Mouse (Mus musculus): ENCODE measurements at regions not wholly inside any gene's neighbourhood (a gene's known extent, or its start where the extent isn't known, plus 50 kb on each side); places are given as distances from the start of the nearest gene placed in this dataset.

DNA sequence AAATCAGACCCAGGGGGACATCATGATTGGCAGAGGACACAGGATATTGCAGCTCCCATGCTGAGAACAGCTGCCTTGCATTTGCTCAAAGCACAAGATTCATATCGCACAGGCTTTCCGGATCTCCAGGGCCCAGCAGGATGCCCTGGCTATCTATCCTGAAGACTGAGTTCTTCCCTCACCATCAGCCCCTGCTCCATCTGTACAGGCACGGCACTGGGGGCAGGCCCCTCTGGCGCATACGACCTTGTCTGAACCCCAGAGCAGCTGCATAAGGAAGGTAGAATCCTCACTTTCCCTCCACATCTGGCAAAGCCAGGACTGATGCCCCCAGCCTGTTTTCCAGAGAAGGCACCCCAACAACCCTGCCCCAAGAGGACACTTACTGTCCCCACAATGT lies 266.8 kb downstream of the Tns1 start:
- no peak for DNase-seq

DNA sequence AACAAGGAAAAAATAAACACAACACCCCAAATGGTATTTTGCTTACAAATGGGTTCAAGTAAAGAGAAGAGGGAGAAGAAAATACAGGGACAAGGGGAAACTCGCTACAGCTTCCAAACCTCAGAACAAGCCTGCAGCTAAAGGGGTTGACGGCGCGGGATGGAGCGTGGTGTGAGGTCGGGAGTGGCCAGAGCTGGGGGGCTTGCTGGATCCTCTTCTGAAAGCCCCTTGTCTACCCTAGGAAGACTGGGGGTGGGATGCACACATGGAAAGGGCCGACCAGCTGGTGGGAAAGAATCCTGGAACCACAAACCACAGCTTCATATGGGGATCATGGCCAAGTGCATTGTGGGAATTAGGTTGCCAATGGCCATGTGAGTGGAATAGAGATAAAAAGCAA lies 267.4 kb downstream of the Tns1 start:
- no peak for DNase-seq

DNA sequence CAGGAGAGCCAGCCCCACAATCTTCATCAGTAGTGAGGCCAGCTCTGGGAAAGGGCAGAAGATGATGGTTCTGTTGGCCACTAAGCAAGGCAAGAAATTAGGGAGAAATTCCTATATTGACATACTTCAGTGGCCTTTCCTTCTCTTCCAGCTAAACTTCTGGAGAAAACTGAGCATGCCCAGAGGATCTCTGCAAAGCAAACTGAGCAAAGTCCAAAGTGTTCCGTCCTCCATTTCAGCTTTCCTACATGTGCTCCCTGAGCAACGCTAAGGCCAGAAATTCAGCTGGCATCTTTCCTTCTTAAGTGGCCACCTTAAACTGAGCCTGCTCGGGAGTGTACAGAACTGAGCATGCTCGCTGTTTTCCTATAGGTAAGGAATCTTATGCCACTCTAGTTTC lies 268.9 kb downstream of the Tns1 start:
- no peak for DNase-seq

DNA sequence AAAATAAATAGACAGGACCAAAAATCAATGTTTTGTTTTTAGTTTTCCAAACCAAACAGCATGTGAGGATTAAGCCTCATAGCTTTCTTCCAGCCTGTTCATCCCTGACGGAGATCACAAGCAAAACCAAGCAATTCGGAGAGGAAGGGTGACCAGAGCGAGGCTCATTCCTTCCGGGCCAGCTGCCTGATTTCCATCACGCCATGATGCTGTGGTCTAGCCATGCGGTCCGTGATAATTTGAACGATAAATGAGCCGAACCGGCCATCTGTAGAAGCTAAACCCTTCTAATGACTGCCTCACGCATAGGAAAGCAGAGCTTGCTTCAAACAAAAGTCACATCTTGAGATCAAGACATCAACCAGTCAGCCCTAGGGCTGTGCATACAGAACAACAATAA lies 270.4 kb downstream of the Tns1 start:
- no peak for DNase-seq

DNA sequence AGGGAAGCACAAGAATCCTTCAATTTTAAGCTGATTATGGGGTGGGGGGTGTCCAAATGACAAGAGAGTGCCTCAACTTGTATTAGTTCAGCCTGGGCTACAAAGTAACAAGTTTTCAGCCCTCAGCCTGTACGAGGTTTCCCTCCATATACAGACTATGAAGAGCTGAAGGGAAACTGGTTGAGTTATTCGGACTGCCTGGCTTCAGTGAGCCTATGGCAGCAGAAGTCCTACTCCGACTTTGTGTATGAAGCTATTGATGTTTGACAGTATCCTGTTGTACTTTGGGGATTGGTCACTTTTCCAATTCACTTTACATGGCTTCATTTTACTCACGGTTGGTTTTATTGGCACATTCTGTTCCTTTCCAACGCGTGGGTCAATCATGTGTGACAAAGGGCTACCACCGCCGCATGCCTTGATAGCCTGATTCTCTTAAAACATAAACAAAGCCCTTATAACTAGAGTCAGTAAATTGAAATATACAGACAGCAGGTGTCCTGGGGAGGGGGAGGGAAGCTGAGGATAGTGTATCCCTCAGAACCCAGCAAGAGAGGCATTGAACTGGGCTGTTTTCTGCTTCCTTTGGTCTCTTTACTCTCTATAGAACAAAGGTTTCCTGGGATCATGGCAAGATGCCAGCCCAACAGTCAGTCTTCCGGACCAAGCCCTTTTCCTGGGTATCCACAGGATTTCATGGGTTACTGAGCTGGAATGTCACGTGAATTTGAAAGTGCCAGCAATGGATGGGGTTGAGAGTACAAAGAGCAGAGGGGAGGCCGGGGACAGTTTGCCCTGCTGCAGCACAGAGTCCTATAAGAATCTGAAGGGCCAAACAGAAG lies 273.9 kb downstream of the Tns1 start:
- no peak for DNase-seq

DNA sequence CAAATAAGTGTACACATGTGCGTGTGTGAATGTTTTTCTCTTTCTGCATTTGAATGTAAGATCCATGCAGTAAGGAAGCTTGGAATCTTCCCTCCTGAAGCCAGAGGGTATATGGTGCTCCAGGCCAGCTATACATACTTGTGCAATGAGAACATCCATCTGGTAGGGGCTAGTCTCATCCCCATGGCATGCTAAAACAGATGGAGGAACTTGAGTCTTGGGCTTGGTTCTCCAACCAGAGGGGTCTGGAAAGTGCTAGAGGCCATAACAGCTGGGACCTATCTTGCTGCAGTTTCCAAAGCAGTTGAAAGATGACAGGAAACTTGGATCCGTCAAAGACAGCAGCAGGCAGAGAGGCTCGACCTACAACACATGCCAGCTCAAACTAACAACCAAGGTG lies 275.9 kb downstream of the Tns1 start:
- no peak for DNase-seq

DNA sequence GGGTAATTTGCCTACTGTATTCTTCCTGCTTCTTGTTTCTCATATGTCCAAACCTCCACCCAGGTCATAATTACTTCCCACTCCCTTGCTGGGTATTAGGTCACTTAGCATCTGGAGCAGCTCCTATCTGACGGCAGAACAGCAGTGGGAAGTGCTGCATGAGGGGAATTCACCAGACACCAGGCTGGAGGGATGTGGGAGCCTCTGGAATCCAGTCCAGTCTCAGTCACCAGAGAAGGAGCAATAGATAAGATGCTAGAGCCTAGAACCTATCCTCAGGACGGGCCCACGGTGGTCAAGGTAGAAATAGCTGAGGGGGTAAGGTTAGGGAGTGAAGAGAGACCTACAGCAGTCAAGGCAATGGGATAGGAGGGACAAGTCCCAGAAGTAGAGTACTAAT lies 277.1 kb downstream of the Tns1 start:
- DNase-seq: no peak

DNA sequence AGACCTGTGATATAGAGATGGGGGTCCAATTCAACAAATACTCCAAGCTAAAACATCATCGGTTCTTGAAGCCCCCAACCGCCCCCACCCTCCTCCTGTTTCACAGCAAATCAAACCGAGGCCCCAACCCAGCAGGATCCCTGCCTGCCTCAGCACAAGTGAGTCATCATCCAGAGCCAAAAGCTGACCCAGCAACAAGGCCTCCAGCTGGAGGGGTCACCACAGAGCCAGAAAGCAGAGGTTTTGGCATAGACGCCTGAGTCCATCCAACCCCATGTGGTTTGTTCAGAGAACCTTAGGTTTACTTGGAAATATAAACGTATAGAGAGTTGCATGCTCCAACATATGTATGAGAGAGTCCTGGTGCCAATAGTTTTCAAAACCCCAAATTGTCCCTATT lies 279.1 kb downstream of the Tns1 start:
- no peak for DNase-seq

DNA sequence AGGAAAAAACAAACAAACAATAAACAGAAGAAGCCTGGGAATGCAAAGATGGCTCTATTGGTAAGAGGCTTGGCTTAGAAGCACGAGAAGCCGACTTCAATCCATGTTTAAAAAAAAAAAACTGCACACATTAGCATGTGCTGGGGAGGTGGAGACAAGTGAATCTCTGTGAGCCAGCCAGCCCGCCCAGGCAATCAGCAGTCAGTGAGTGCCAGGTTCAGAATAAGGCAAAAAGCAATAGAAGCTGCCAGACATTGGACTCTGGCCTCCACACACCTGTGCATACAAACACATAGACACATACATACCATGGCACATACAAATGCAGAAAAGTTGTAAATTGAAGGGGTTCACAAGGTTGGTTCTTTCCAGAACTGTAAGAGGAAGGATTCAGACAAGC lies 279.7 kb downstream of the Tns1 start:
- no peak for DNase-seq

DNA sequence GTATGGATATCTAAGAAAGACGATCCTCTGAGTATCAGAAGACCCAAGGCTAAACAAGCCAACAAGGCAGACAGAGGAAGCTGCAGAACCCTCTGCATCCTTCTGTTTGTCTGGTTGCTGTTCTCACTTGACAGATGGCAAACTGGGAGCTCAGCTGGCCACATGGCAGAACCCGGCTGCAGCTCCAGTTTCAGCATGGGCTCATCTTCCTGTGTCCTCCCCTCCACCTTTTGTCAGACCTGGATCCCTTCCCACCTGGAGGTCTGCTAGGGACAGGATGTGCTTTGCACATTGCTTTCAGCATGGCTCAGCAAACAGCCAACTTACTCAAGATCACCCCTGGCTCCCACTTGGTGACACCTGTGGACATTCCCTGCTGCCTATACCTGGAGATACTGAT lies 284.9 kb downstream of the Tns1 start:
- no peak for DNase-seq

DNA sequence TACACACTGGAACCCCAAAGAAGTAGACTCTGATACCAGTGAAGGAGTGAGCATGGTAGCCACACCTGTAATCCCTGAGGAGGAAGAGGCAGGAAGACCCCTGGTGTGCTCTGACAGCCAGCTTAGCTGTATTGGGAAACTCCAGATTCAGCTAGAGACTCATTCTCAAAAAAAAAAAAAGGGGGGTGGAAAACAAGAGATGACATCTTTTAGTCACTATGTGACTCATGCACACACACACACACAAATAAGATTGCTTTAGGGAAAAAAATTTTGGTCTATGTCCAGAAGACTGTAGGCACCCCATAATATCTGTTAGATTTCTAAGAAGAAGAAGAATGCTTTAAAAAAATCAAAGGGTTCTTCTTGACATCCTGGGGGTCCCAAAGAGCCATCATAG lies 287.6 kb downstream of the Tns1 start:
- no peak for DNase-seq

DNA sequence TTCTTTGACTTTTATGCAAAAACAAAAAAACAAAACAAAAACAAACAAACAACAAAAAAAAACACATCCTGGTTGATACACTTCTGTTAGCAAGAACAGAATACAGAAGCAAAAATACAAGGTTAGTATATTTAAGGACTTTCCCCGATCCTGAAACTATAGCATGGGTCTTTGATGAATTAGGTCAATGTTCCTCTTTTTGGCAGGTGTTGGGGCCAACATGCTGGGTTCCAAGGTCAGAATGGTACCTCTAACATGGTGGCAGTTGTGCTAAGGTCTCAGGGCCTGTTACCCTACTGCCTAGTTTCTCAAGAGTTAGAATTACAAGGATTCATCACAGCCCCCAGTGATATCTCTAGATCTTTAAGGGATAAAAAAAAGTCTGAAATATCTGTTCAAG lies 289.7 kb downstream of the Tns1 start:
- DNase-seq: no peak

DNA sequence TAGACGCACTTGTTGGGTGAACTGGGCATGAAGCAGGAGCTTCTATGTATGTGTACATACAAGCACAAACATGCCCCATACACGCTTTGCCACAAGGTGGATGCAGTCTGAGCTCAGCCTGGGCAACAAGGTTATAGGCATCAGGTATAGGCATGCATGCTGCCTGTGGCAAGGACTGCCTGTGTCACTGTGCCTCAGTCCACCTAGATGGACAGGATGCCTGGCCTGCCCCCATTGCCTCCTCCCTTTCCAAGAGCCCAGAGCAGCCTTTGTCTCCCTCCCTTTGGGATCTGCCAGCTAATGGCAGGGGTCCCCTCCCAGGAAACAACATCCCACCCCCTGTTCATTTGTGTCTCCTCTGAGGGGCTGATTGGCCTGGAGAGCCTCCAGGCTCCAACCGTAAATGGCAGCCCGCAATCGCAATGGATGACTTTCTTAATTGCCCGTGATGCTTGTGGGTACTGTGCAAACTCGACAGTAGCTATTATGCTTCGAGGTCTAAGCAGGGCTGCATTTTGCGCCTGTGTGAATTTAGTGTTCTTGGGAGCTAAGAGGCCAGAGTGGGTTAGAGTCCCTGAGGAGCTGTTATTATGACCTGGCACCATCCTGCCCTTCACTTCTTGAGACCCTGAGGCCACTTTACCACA lies 293.6 kb downstream of the Tns1 start:
- no peak for DNase-seq

DNA sequence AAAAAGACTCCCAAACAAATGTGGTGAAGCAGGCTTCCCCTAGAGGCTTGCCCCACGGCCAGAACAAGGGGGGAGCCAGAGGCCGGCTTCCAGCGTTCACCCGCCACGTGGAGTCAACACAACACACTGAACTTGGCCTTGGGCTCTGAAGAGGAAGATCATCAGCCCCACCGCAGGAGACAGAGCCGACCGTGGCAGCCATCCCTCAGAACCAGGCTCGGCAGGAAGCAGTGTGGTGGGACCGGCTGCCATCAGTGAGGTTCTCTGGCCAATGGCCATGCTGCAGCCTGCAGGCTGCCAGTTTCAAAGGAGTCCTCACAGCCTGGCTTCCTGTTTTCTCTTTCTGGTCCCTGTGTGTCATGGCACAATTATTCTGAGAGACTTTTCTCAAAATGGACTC lies 295.3 kb downstream of the Tns1 start:
- peak; percentile 19 for DNase-seq

DNA sequence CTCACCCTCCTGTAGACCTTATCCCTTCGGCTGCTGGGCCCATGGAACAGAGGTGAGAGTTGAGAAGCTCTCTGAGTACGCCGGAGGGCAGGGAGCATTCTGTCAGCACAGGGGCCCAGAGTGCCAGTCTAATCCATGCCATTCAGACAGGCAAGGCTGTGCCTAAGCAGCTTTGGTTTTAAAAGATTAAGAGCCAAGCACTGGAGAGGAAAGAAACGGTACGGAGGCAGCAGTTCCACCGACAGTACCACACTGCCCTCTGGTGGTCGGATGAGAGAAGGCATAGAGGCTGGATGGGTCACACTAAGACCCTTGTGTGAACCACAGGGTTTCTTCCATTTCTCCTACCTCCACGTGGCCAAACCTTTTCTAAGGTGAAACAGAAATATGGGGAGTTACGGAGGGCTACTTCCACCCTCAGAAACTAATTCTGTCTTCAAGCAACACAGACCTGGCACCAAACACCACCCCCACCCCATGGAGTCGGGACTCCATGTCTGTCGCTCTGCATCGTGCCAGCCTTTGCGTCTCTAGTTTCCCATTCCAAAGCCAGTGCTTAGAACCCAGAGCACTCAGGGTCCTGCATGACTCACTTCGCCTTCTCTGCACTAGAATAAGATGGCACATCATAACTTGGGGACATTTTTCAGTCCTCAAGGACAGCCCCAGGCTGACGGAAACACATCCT lies 297.9 kb downstream of the Tns1 start:
- DNase-seq: peak; percentile 73

DNA sequence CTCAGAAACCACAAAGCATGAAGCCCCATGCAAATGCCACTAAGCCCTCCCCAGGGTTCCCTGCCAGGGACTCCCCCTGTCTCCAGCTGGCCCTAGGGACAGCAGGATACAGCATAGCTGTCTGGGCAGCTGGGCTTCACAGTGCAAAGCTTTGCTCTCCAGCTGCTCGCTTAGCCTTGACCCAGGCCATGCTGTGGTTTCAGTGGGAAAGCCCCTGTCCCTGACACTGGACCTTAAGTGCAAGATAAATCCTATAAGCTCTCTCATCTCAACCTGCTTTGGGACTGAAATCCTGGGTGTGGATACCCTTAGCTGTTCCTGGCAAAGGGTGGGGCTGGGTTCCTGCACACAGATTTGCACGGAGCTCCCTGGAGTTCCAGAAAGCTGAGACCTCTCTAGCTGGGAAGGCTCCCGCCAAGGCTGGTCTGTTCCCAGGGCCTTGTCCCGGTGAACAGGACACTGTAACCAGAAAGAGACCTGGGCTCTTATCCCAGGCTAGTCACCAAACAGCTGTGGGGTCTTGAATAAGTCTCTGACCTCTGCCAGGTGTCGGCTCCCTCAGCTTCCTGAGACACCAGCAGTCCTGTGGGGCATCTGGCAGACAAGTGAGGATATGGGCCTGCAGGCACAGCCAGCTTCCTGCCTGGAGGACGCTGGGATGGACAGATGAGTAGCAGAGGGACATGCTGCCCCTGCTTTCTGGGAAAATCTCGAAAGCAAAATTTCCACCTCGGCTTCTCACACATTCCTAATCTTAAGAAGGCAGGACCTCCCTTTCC lies 299.7 kb downstream of the Tns1 start:
- DNase-seq: no peak

DNA sequence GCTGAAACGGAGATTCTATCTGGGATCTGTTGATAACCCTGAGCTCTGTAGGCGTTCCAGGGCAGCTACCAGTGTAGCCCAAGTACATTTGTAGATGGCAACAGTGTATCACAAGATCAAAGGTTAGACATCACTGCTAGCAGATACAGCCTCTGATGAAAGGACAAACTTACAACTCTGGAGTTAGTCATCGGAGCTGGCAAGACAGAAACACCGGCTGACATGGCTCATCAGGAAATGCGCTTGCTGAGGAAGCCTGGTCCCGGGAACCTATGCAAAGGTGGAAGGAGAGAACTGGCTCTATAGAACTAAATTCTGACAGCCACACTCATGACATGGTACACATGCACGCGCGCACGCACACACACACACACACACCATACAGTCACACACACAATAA lies 300.5 kb downstream of the Tns1 start:
- DNase-seq: no peak

DNA sequence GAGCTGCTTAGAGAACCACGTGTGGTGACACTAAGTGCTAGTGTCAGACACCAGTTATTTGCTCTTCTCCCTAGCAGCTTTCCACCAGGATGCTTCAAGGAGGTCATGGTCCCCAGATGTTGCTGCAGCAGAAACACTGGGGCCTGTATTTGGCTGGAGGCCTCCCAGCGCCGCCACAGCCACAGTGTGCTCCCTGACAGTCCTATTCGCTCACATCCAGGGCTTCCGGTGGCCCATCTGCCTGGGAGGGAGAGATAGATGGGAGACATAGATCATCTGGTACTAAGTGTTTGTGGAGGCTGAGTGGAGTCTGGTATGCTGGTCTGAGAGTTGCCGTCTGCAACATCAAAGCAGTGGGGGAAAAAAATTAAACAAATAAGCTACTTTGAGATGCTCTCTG lies 301.6 kb downstream of the Tns1 start:
- DNase-seq: no peak

DNA sequence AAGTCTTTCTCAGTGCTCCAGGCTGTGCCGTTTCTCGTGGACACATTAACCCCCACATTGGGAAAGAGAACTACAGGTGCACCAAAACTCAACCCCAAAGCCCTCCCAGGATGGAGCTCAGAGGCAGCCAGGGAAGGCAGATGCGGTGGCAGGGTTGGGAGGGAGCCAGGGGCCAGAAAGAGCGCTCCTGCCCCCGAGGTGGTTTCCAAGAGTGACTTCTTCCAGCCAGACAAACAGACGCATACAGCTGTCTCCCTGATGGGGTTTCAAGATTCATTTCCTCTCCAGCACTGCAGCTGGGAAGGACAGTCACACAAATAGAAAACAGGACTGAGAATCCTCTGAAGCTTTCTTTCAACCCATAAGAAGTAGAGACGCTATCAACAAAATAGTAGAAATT lies 303.5 kb downstream of the Tns1 start:
- DNase-seq: no peak

DNA sequence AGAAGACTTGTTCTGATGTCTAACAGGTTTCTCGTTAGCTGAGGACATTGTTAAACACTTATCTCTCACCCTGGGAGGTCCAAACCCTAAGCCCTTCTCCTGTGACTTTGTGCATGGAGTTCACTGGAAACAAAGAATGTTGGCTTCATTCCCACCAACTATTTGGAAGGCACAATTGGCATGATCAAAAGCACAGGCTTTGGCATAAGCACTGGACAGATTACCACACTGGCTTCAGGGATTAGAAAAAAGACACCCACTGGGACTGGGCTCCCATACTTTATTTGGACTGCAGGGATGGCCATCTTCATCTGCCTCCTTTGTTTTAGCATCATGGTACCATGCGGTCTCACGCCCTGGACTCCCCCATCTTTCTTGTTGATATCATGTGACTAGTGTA lies 317.0 kb downstream of the Tns1 start:
- DNase-seq: no peak

DNA sequence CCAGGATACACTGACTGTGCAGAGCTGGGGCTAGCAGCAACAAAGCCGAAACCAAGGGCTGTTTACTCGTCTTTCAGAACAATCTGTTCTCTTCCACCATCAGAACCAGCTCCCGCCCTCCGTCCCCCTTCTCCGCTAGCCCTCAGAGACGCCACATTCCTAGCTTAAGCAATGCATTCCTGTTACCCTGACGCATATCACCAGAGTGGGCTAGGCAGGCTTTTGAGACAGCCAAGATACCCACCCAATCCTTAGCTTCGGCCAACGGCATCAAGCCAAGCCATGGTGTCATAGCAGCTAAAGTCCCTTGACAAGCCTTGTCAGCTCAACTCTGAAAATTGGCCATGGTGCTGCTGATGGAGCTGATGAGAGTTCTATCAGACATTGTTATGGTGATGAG lies 319.1 kb downstream of the Tns1 start:
- no peak for DNase-seq

DNA sequence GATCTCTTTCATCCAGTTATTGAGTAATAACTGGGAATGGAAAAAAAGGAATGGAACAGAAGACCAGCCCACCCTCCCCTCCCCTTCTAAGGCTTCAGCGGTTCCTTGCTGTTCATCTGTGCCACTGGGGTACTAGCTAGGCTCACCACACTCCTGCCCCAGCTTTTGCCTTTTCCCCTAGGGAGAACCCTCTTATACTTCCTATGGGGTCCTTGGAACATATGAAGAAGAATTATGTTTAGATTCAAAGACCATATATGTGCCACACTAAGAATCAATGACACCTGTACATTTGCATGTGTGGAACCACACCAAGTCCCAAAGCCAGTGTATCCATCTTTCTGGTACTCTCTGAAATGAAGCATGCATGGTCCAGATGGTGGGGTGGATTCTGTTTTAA lies 324.3 kb downstream of the Tns1 start:
- DNase-seq: no peak

DNA sequence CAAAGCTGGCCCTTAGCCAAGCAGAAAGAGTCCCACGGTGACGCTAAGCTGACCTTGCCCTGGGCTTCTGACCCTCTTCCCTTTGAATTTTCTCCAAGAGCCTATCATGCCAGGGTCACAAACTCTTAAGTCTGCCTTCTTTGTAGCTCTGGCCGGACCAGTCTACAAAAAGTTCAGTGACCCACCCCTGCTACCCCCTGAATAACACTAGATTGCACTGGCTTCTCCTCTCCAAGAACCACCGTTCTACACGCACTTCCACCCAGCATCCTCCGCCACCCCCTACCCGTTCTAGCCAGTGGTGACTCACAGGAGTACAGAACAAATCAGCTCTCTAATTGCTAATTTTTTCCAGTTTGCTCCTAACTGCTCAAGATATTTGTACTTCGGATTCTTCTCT lies 325.0 kb downstream of the Tns1 start:
- no peak for DNase-seq

DNA sequence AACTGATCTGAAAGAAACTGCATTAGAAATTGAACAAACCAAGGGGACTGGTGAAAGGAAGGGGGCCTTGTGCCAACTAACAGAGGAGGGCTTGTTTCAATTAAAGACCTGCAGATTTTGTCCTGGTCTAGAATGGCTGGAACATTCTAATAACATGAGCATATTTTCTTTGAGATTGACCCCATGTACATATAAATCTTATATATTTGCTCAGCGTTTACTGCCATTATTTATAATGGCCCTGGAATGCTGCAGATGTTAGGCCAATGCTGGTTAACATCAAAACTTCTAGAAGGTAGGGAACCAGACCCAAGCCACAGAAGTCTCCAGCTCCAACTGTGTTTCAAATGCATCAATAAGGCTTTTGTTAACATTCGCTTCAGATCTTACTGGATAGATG lies 326.4 kb downstream of the Tns1 start:
- no peak for DNase-seq

Data from thymus, postnatal 25 days (tissue).